Mouse (Mus musculus): ENCODE data around the gene Ndufa11. TPM values are rescaled to one million over a fixed set of nuclear protein-coding genes. Genes with fewer than 3 reads are reported as not detected.

Ndufa11 gene
- polyA plus RNA-seq, 1 experiment = 392 TPM

DNA sequence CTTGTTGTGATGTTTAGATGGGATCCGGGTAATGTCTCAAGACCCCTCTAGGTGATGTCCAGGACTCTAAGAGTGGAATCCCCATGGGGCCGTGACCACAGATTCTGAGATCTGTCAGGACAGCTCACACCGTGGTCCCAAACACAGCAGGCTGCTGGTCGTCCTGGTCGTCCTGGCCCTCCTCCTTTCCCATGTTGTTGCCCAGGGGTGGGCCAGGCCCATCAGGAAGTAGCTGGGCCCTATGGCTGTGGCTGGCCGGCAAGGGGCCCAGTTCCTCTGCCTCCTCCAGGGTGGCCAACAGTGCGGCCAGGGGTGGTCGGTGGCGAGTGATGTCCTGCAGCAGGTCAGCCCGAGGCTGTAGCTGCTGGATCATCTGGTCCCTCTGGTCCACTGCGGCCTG lies 2.2 kb upstream of the Ndufa11 start:
- TF ChIP-seq FLI1 (IDR thresholded peaks at IDR 0.05; ENCODE audit: low read length) = no peak
- no peak for TF ChIP-seq GATA1 (IDR thresholded peaks at IDR 0.05; ENCODE audit: borderline replicate concordance, low read length)
- no peaks in the 10 kb centered on the region for H3K9me3 ChIP-seq
- peak overlapping the region; percentile 3 for H3K4me3 ChIP-seq (replicated peaks)
- peaks cover 56% of the 10 kb centered on the region for H3K4me1 ChIP-seq
- peaks cover 58% of the 10 kb centered on the region for H3K36me3 ChIP-seq (replicated peaks; ENCODE audit: low read length)
- no peaks in the 10 kb centered on the region for H3K27me3 ChIP-seq (replicated peaks)

DNA sequence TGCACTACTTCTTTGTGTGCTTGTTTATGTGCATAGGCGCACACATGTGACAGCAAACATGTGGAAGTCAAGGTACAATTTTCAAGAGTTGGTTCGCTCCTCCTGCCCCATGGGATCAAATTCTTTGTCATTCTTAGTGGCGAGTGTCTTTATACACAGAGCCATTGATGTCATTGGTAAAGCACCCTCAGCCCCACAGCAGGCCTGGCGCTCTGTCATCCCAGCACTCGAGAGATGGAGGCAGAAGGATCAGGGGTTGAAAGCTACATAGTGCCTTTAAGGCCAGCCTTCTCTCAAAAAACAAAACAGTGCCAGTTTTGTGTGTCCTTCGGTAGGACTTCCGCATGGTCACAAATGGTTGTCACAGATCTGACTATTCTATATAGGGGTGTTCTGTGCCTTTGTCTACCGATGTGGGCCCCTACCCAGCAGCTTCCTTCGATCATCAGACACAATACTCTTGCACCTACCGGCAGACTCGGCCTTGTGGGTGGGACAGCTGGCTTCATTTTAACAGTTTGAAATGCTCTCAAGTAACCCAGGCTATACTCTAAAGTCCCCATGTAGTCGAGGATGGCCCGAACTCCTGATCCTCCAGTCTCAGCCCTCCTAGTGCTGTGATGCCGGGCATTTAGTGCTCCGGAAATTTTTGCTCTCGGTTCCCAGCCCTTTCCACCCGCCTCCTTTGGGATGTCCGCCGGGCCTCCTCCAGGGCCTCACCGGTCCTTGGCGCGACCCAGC lies 1.5 kb upstream of the Ndufa11 start:
- no peaks in the 10 kb centered on the region for H3K27me3 ChIP-seq (replicated peaks)
- peaks cover 58% of the 10 kb centered on the region for H3K4me1 ChIP-seq
- TF ChIP-seq FLI1 (IDR thresholded peaks at IDR 0.05; ENCODE audit: low read length) (no peak), GATA1 (IDR thresholded peaks at IDR 0.05; ENCODE audit: borderline replicate concordance, low read length) (no peak)
- no peaks in the 10 kb centered on the region for H3K9me3 ChIP-seq
- H3K4me3 ChIP-seq (replicated peaks) = peak overlapping the region; percentile 100
- H3K36me3 ChIP-seq (replicated peaks; ENCODE audit: low read length) = peaks cover 58% of the 10 kb centered on the region

- no peak for TF ChIP-seq GATA1 (IDR thresholded peaks at IDR 0.05; ENCODE audit: borderline replicate concordance, low read length)
- TF ChIP-seq FLI1 (IDR thresholded peaks at IDR 0.05; ENCODE audit: low read length) = no peak
- H3K36me3 ChIP-seq (replicated peaks; ENCODE audit: low read length) = peaks cover 58% of the 10 kb centered on the region
- H3K4me3 ChIP-seq (replicated peaks) = peak overlapping the region; percentile 100
- H3K27me3 ChIP-seq (replicated peaks) = no peaks in the 10 kb centered on the region
- no peaks in the 10 kb centered on the region for H3K9me3 ChIP-seq
- H3K4me1 ChIP-seq = peaks cover 57% of the 10 kb centered on the region
Measured at GRCm38 (mm10) chr17:56716655-56717362, 758 bp upstream of the Ndufa11 start.

GRCm38 (mm10) chr17:56722441-56722840 lies 4.9 kb downstream of the Ndufa11 start:
- Histone ChIP-seq H3K4me1 (peaks cover 33% of the 10 kb centered on the region), H3K9me3 (no peaks in the 10 kb centered on the region), H3K27me3 (replicated peaks) (peaks cover 11% of the 10 kb centered on the region), H3K4me3 (replicated peaks) (no peak overlapping the region), H3K36me3 (replicated peaks; ENCODE audit: low read length) (peaks cover 55% of the 10 kb centered on the region)
- TF ChIP-seq GATA1 (IDR thresholded peaks at IDR 0.05; ENCODE audit: borderline replicate concordance, low read length) = no peak
- TF ChIP-seq FLI1 (IDR thresholded peaks at IDR 0.05; ENCODE audit: low read length) = no peak

DNA sequence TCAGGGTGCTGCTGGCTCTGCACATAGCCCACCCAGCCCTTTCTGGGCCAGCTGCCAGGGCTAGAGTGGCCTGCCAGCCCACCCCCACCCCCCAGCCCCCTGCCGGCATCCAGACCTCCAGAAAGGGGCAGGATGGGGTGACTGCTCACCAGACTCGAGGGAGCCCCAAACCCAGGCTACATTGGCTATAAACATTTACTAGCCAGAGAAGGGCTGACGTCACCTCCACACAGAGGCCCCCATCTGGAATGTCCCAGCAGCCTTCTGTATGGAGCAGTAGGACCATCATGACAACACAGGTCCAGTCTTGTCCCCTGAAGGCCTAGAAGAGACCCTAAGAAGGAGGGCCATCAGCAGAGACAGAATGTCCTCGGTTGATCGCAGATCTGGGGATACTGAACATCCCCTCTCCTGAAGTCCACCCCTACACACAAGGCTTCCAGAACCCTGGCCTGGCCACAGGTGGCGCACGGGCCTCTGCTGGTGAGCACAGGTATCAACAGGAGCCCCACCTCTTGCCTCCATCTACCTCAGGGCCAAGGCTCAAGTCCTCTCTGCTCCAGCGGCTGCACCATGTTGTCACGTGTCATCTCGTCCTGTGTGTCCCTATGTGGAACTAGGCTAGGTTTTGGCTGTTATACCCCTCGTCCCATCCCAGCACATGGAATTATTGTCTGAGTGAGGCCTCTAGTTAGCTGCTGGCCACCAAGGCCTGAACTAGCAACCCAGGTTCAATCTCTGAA lies 6.0 kb downstream of the Ndufa11 start:
- Histone ChIP-seq H3K4me3 (replicated peaks) (no peak overlapping the region), H3K36me3 (replicated peaks; ENCODE audit: low read length) (peaks cover 55% of the 10 kb centered on the region), H3K27me3 (replicated peaks) (peaks cover 22% of the 10 kb centered on the region), H3K4me1 (peaks cover 29% of the 10 kb centered on the region), H3K9me3 (no peaks in the 10 kb centered on the region)
- TF ChIP-seq FLI1 (IDR thresholded peaks at IDR 0.05; ENCODE audit: low read length) (no peak), GATA1 (IDR thresholded peaks at IDR 0.05; ENCODE audit: borderline replicate concordance, low read length) (no peak)

- Histone ChIP-seq H3K4me1 (peaks cover 9% of the 10 kb centered on the region), H3K4me3 (replicated peaks) (no peak overlapping the region), H3K27me3 (replicated peaks) (peaks cover 51% of the 10 kb centered on the region), H3K9me3 (no peaks in the 10 kb centered on the region), H3K36me3 (replicated peaks; ENCODE audit: low read length) (peaks cover 26% of the 10 kb centered on the region)
- TF ChIP-seq GATA1 (IDR thresholded peaks at IDR 0.05; ENCODE audit: borderline replicate concordance, low read length) (no peak), FLI1 (IDR thresholded peaks at IDR 0.05; ENCODE audit: low read length) (no peak)
Measured at GRCm38 (mm10) chr17:56727029-56727649, 9.6 kb downstream of the Ndufa11 start.

GRCm38 (mm10) chr17:56727659-56728058 lies 10.1 kb downstream of the Ndufa11 start:
- Histone ChIP-seq H3K36me3 (replicated peaks; ENCODE audit: low read length) (peaks cover 21% of the 10 kb centered on the region), H3K4me3 (replicated peaks) (no peak overlapping the region), H3K27me3 (replicated peaks) (peaks cover 54% of the 10 kb centered on the region), H3K4me1 (peaks cover 9% of the 10 kb centered on the region), H3K9me3 (no peaks in the 10 kb centered on the region)
- TF ChIP-seq FLI1 (IDR thresholded peaks at IDR 0.05; ENCODE audit: low read length) (no peak), GATA1 (IDR thresholded peaks at IDR 0.05; ENCODE audit: borderline replicate concordance, low read length) (no peak)

DNA sequence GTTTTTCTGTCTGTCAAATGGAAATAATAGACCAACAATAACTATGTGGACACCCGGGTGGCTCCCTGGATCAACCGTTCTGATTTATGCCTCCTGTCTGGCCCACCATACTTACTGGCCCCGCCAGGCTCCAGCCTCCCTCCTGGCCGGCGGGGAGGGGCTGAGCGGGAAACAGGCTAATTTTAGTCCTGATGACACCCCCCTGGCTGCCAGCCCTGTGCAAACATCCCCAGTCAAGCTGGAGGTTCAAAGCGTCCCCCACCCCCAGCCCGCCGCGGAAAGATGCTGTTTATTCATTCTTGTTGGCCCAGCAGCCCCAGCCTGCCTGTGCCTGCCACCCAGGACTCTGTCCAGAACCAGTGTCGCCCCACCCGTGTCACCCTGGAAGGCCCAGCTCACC lies 10.6 kb downstream of the Ndufa11 start:
- Histone ChIP-seq H3K36me3 (replicated peaks; ENCODE audit: low read length) (peaks cover 17% of the 10 kb centered on the region), H3K27me3 (replicated peaks) (peaks cover 56% of the 10 kb centered on the region), H3K9me3 (no peaks in the 10 kb centered on the region), H3K4me3 (replicated peaks) (no peak overlapping the region), H3K4me1 (peaks cover 9% of the 10 kb centered on the region)
- TF ChIP-seq FLI1 (IDR thresholded peaks at IDR 0.05; ENCODE audit: low read length) = no peak
- TF ChIP-seq GATA1 (IDR thresholded peaks at IDR 0.05; ENCODE audit: borderline replicate concordance, low read length) = no peak

- no peak for TF ChIP-seq GATA1 (IDR thresholded peaks at IDR 0.05; ENCODE audit: borderline replicate concordance, low read length)
- TF ChIP-seq FLI1 (IDR thresholded peaks at IDR 0.05; ENCODE audit: low read length) = no peak
- Histone ChIP-seq H3K27me3 (replicated peaks) (peaks cover 67% of the 10 kb centered on the region), H3K9me3 (no peaks in the 10 kb centered on the region), H3K36me3 (replicated peaks; ENCODE audit: low read length) (peaks cover 6% of the 10 kb centered on the region), H3K4me3 (replicated peaks) (no peak overlapping the region), H3K4me1 (peaks cover 9% of the 10 kb centered on the region)
Measured at GRCm38 (mm10) chr17:56729151-56729550, 11.6 kb downstream of the Ndufa11 start.
